Mouse (Mus musculus) left cerebral cortex, adult 18-20 months (tissue): Measurements from ENCODE around the gene Slc25a28. TPM values are rescaled to one million over a fixed set of nuclear protein-coding genes. Genes with fewer than 3 reads are reported as not detected.

ENCODE experiments used
- DNase-seq, 2 experiments: peaks; one replicate each; pipeline ENCODE4 v3.0.0; 2021 to 2022; ENCODE audit warnings: low spot score in 2 of 2, mixed read lengths in 1 of 2
- long read RNA-seq, 2 experiments: library from polyadenylated mRNA; stranded (forward); transcript quantifications; one replicate each; pipeline ENCODE4 v2.0.0; 2021
- total RNA-seq, 2 experiments: library from RNA; stranded (reverse); gene quantifications; 2 replicates each; pipeline ENCODE4 v1.2.3; 2021

Gene Slc25a28
- total RNA-seq: 10 to 100 TPM; 46.6 to 52.1 TPM
- long read RNA-seq, experiment 1, transcript Slc25a28-201 (4 exons, 1,535 nt): major isoform, 31 of 75 reads
- long read RNA-seq, experiment 1, partial matches to known transcripts: 5 of 75 reads
- long read RNA-seq, experiment 1, other reads (novel, unspliced or antisense): 32 of 75 reads
- long read RNA-seq, experiment 2, transcript Slc25a28-201 (4 exons, 1,535 nt): major isoform, 31 of 58 reads
- long read RNA-seq, experiment 2, partial matches to known transcripts: 1 of 58 reads
- long read RNA-seq, experiment 2, other reads (novel, unspliced or antisense): 19 of 58 reads

GRCm38 (mm10) chr19:43674730-43675524, at the start of gene Slc25a28:
TSS of gene Slc25a28 (minus strand) at chr19:43674881.
- peak; percentile 96 to 99 for DNase-seq

DNA sequence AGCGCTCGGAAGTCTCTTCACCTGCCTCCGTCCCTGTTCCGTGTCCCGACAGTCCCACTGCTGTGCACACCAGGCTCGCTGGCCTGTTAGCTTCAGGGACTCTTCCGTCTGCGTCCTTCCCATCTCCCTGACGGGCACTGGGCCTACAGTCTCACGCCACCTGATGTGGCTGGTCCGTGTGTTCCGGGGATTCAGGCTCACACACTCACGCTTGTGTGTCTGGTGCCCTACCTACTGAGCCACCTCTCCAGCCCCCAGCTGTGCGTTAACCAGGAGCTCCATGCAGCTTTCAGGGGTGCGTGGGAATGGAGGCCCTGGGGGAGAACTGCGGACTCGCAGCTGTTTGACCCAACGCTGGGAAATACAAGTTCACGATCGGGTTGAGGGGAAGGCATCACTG, 49.5 kb upstream of the Slc25a28 start:
- DNase-seq: no peak

- no peak for DNase-seq
Observed at GRCm38 (mm10) chr19:43723501-43723900, 48.8 kb upstream of the Slc25a28 start.

DNA sequence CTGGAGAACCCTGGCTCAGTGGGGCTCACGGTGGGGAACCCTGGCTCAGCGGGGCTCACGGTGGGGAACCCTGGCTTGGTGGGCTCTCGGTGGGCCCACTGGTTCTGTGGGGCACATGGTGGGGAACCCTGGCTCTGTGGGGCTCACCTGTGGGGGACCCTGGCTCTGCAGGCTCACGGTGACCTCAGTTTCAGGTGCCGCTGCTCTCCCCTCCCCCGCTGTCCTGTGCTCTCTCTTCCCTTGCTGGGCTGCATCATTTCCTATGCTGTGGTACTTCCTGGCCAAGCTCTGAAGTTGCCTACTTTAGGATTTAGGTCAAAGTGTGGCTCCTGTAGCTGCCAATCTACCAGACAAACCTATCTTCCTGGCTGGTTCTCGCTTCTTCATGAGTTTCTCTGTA, 48.2 kb upstream of the Slc25a28 start:
- no peak for DNase-seq

DNA sequence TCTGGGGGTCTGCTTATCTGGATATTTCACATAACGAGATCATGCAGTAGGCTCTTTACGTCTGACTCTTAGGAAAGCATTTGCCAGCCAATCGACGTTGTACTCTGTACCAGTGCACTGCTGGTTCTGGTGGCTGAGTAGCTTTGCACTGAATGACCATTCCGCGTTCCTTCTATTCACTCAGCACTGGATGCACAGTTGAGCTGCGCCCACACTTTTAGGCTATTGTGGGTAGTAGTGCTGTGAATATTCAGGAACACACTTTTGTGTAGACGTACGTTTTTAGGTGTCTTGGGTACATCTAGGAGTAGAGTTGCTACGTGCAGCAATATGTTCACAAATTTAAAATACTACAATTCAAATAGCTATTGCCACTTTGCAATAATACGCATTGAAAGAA, 45.4 kb upstream of the Slc25a28 start:
- DNase-seq: no peak

DNA sequence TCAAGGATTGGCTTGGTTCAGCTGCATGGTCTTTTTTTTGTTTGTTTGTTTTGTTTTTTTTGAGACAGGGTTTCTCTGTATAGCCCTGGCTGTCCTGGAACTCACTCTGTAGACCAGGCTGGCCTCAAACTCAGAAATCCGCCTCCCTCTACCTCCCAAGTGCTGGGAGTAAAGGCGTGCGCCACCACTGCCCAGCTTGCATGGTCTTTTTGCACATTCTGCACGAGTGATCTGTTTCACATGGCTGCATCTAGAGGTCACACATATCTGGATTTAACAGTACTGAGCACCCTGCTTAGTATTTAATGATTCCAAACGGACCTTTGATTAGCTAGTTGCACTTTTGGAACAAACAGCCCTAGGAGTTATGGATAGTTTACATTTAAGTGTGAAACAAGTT, 37.3 kb upstream of the Slc25a28 start:
- no peak for DNase-seq

DNA sequence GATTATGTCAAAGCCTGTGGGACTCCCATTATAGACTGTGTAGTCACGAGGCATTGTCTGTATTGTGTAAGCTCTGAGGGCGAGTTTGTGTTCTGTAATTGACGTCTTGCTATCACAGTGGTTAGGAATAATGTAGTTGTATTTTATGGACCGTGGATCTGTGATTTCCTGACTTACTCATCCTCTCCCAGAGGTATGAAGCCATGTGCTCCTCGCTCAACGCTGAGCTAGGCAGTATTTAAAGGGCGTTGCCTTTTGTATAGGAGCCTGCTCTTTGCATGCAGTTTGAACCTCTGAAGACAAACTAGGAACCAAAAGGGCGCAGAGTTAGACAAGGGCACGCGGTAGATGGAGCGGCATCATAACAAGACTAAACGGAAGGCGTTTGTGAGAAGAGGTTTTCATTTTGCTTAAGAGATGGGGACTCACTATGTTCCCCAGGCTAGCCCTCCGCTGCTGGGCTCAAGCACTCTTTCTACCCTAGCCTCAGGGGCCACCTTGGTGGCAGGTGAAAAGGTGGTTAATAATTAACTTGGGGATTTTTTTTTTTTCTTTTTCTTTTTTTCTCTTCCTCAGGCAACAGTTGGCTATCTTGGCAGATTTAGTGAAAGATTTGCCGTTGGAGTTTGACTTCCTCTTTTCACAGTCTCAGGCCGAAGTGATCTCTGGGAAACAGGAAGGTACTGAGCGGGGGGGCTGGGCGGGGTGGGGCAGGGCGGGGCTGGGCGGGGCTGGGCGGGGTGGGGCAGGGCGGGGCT, 36.7 kb upstream of the Slc25a28 start:
- DNase-seq: no peak

GRCm38 (mm10) chr19:43709317-43709716, 34.6 kb upstream of the Slc25a28 start:
- no peak for DNase-seq

DNA sequence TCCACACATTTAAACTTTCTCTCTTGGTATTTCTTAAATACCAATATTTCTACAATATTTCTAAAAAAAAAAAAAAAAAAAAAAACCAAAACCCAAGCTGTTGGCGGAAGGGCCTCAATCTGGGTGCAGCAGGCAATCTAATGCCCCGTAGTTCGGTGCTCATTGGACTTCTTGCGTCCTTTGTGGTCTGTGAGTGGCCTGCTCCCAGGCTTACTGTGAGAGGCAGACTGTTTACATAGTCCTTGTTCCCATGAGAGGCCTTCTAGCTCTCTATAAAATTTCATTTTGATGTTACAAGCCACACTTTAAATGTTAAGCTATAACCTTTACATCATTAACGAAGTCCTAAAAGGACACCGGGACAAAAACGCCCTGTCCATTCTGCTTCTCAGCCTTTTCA, 33.5 kb upstream of the Slc25a28 start:
- DNase-seq: no peak

GRCm38 (mm10) chr19:43704787-43705497, 30.3 kb upstream of the Slc25a28 start:
- no peak for DNase-seq

- DNase-seq: no peak
Observed at GRCm38 (mm10) chr19:43704211-43704610, 29.5 kb upstream of the Slc25a28 start.

GRCm38 (mm10) chr19:43699763-43700155, 25.1 kb upstream of the Slc25a28 start:
- DNase-seq: no peak

DNA sequence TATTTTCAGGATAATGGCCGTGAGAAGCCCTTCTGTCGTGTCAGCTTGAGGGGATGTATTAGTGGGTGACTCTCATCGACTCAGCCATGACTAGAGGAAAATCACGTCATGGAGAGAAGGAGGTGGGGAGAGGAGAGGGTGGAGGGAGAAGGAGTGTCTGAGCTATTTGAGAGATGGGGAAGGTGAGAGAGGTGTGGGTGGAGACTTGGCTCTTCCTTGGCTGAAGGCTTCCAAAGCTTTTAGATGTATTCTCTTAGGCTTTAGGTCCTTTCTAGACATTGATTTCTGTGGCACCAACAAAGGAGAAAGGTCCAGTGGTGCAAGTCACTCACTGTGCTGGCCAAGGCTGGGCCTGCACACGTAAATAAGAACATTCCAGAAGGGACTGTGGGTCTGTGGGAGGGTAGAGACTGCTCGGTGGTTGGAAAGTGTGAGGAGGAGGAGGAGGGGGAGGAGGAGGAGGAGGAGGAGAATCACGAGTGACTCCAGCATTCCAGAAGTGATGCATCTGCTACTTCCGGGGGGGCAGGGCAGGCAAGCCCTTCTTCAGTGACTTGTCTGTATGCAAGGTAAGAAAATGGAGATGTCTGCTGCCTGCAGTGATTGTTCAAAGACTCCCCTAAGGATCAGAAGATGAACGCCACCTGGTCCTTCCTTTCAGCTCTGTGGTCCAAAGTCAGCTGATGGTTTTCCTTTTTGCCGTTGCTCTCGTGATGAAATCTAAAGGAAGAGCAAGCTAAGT, 24.5 kb upstream of the Slc25a28 start:
- DNase-seq: peak; percentile 38 to 47

GRCm38 (mm10) chr19:43697666-43698370, 23.1 kb upstream of the Slc25a28 start:
- no peak for DNase-seq

- DNase-seq: no peak
Observed at GRCm38 (mm10) chr19:43695514-43695964, 20.9 kb upstream of the Slc25a28 start.

- DNase-seq: no peak
Observed at GRCm38 (mm10) chr19:43692815-43693214, 18.1 kb upstream of the Slc25a28 start.

DNA sequence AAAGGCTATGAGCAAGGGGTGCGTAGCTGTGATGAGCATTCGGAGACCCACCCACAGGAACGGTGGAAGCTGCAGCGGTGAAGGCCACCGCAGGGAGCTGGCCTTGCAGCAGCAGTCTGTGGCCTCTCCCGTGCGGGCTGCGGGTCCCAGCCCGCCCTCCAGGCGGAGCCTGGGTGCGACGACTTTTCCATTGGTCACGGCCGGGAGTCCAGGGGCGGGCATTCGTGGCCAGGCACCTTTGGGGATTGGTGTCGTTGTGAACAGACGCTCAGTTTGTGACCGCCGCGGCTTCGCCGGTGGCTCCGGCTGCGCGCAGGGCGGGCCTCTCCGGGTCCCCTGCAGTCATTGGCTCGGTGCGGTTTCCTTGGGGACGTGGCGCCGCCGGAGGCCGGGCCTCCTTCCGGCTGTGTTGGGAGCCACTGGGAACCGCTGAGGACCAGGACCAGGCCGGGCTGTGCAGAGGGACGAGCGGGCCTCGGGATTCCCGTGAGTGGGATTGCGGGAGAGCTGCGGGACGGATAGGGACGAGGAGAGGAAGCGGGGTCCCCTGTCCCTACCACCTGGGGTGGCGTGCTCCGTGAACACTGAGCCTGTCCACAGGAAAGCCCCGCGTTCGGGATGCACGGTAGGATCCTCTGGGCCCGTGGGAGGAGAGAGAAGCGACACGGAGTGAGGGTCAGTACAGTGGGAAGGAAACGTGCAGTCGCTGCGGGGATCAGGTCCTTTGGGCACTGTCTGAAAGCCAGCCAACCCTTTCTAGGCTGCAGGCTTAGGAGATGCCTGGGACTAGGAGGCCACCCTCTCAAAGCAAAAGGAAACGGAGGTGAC, 15.0 kb upstream of the Slc25a28 start, which contains the start of gene Entpd7:
Gene Entpd7, plus strand, starts transcription at position 254 of the 828 bp plus-strand sequence.
- DNase-seq: peak; percentile 95 to 98

DNA sequence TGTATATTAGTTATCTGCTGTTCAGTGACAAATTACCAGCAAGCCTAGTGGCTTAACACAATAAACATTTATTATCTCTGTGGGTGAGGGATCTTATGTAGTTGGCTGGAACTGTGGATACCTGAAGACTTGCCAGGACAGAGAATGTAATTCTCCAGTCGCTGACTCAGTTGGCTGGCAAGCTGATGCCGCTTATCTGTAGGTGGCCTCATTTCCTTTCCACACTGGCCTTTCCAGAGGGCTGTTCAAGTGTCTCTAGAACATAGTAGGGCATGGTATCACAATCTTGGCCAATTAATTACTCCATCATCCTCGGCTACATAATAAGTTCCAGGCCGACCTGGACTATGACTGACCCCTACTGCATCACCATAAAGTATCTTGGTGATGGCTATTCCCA, 6.9 kb upstream of the Slc25a28 start:
- DNase-seq: no peak

DNA sequence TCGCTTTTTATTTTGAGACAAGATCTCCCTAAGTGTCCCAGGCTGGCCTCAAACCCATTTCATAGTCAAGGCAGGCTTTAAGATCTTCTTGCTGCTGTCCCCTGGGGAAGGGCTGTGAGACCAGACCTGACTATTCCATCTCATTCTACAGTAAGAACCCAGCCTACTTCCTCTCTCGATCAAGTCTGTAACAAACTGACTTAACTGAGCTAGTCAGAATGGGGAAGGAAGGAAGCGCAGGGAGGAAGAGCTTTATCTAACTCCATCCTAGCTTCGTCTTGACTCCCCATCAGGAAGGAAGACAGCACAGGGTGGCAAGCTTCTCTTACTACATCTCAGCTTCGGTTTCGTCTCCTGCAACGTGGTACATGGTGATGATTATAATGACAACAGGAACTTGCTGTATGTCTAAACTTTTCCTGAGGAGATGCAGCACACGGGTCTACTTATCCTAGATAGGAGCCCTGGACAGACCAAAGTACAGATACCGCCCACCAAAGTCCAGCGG, 4.8 kb upstream of the Slc25a28 start:
- no peak for DNase-seq
